Mouse (Mus musculus): ENCODE measurements at regions not wholly inside any gene's neighbourhood (a gene's known extent, or its start where the extent isn't known, plus 50 kb on each side); places are given as distances from the start of the nearest gene placed in this dataset.

- no peaks in the 10 kb centered on the region for H3K9me3 ChIP-seq
- H3K9ac ChIP-seq, result no peak overlapping the region
- H3K27ac ChIP-seq, result no peak overlapping the region
- peak; percentile 82 for ATAC-seq (replicated peaks)
- H3K27me3 ChIP-seq (replicated peaks), result no peaks in the 10 kb centered on the region
- no peak overlapping the region for H3K4me2 ChIP-seq
- H3K4me3 ChIP-seq, result no peak overlapping the region
- H3K4me1 ChIP-seq, result no peaks in the 10 kb centered on the region
- H3K36me3 ChIP-seq (replicated peaks), result no peaks in the 10 kb centered on the region
- 31% methylated on average over 3 of the region's 3 CpGs for WGBS
Observed at GRCm38 (mm10) chr5:12868355-12869217, 256.6 kb upstream of the Sema3a start.

DNA sequence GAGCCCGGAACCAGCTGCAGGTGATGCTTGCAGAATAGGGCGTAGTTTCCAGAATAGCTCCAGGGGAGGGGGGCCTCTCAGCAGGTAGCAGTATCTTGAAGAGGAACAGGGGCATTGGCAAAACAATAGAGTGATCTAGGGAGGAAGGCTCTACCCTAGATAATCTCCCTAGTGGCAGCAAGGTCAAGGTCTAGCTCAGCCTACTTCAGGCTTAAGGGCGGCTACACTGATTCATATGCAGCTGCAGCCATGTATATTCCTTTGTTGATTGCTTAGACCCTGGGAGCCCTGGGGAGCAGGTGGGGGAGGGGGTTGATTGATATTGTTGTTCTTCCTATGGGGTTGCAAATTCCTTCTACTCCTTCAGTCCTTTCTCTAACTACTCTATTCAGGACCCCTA, 252.3 kb upstream of the Sema3a start:
- no peak for ATAC-seq (replicated peaks)
- H3K9me3 ChIP-seq, result no peaks in the 10 kb centered on the region
- no peaks in the 10 kb centered on the region for H3K4me1 ChIP-seq
- H3K36me3 ChIP-seq (replicated peaks), result no peaks in the 10 kb centered on the region
- H3K4me2 ChIP-seq, result no peak overlapping the region
- no peaks in the 10 kb centered on the region for H3K27me3 ChIP-seq (replicated peaks)
- no peak overlapping the region for H3K4me3 ChIP-seq
- WGBS, result 86% methylated on average over 3 of the region's 3 CpGs
- no peak overlapping the region for H3K9ac ChIP-seq
- no peak overlapping the region for H3K27ac ChIP-seq

GRCm38 (mm10) chr5:12877595-12878296, 247.5 kb upstream of the Sema3a start:
- ATAC-seq (replicated peaks), result no peak
- Histone ChIP-seq H3K4me2 (no peak overlapping the region), H3K9me3 (no peaks in the 10 kb centered on the region), H3K27me3 (replicated peaks) (no peaks in the 10 kb centered on the region), H3K4me3 (no peak overlapping the region), H3K27ac (no peak overlapping the region), H3K9ac (no peak overlapping the region), H3K36me3 (replicated peaks) (no peaks in the 10 kb centered on the region), H3K4me1 (no peaks in the 10 kb centered on the region)
- 95% methylated on average over 6 of the region's 6 CpGs for WGBS

DNA sequence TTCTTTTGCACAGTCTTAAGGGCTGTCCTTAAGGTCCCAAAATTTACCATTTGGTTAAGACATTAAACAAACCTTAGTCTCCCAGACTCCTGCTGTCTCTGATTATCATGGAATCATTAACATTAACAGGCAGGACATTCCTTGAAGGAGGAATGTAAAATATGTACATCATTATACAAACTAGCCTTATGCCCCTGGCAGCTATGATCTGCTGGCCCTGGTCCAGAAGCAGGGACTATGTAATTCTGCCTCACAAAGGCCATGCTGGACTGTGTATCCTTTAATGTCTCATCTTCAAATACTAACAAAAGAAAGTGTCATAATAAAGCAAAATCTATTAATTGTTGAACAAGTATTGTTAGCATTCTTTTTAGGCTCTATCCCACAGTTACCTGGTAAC, 232.9 kb upstream of the Sema3a start:
- H3K27me3 ChIP-seq (replicated peaks), result no peaks in the 10 kb centered on the region
- no peak overlapping the region for H3K27ac ChIP-seq
- H3K9me3 ChIP-seq, result no peaks in the 10 kb centered on the region
- H3K36me3 ChIP-seq (replicated peaks), result no peaks in the 10 kb centered on the region
- ATAC-seq (replicated peaks), result no peak
- no peaks in the 10 kb centered on the region for H3K4me1 ChIP-seq
- no peak overlapping the region for H3K4me3 ChIP-seq
- no peak overlapping the region for H3K9ac ChIP-seq
- H3K4me2 ChIP-seq, result no peak overlapping the region

GRCm38 (mm10) chr5:12894638-12895037, 230.6 kb upstream of the Sema3a start:
- Histone ChIP-seq H3K4me1 (no peaks in the 10 kb centered on the region), H3K4me2 (no peak overlapping the region), H3K27me3 (replicated peaks) (no peaks in the 10 kb centered on the region), H3K27ac (no peak overlapping the region), H3K9me3 (no peaks in the 10 kb centered on the region), H3K9ac (no peak overlapping the region), H3K4me3 (no peak overlapping the region), H3K36me3 (replicated peaks) (no peaks in the 10 kb centered on the region)
- ATAC-seq (replicated peaks), result no peak
- 69% methylated on average over 2 of the region's 2 CpGs for WGBS

DNA sequence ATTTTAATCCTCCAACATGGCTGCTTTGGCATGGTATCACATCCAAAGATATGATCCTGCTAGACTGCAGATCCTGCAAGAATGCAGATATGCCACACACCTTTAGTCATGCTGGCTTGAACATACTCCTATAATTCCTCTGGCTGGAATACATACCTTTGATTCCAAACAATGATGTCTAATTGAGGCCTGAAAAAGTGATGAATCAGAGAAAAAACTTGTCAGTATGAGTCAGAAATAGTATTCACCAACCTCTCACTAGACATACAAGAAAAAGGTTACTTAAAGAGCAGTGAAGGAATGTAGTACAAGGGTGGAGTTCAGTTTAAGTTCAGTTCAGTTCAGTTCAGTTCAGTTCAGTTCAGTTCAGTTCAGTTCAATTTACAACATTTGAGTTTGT, 214.5 kb upstream of the Sema3a start:
- no peak for ATAC-seq (replicated peaks)
- Histone ChIP-seq H3K27ac (no peak overlapping the region), H3K9ac (no peak overlapping the region)

DNA sequence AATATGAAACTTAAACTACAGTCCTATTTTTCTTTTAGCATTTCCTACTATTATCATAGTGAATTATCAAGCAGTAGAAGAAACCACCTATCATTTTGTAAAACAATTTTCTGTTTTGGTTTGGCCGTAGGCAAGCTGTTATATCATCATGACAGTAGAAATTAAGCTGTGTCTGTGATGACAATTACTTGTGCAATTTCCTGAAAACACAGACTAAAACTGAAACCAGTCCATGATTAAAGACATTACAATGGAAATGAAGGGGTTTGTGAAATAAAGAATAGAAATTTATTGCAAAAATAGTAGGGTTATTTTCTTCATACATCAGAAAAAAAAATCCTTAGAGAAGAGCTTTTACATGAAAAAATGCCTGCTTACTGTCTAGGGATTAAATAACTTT, 210.8 kb upstream of the Sema3a start:
- no peak overlapping the region for H3K4me3 ChIP-seq
- no peaks in the 10 kb centered on the region for H3K36me3 ChIP-seq (replicated peaks)
- ATAC-seq (replicated peaks), result no peak
- H3K4me1 ChIP-seq, result no peaks in the 10 kb centered on the region
- 78% methylated on average over 1 of the region's 1 CpGs for WGBS
- no peaks in the 10 kb centered on the region for H3K27me3 ChIP-seq (replicated peaks)
- no peak overlapping the region for H3K9ac ChIP-seq
- no peak overlapping the region for H3K4me2 ChIP-seq
- no peak overlapping the region for H3K27ac ChIP-seq
- no peaks in the 10 kb centered on the region for H3K9me3 ChIP-seq

More for the DNA sequence above, 214.5 kb upstream of the Sema3a start:
- no peaks in the 10 kb centered on the region for H3K36me3 ChIP-seq (replicated peaks)
- no peak overlapping the region for H3K4me3 ChIP-seq
- no peak overlapping the region for H3K4me2 ChIP-seq
- H3K4me1 ChIP-seq, result no peaks in the 10 kb centered on the region
- no peaks in the 10 kb centered on the region for H3K9me3 ChIP-seq
- no peaks in the 10 kb centered on the region for H3K27me3 ChIP-seq (replicated peaks)

- no peak for ATAC-seq (replicated peaks)
- H3K27me3 ChIP-seq (replicated peaks), result no peaks in the 10 kb centered on the region
- no peaks in the 10 kb centered on the region for H3K36me3 ChIP-seq (replicated peaks)
- no peaks in the 10 kb centered on the region for H3K9me3 ChIP-seq
- H3K4me1 ChIP-seq, result no peaks in the 10 kb centered on the region
- H3K4me3 ChIP-seq, result no peak overlapping the region
- no peak overlapping the region for H3K4me2 ChIP-seq
- H3K9ac ChIP-seq, result no peak overlapping the region
- 88% methylated on average over 2 of the region's 2 CpGs for WGBS
- no peak overlapping the region for H3K27ac ChIP-seq
Observed at GRCm38 (mm10) chr5:12919335-12919734, 205.9 kb upstream of the Sema3a start.

DNA sequence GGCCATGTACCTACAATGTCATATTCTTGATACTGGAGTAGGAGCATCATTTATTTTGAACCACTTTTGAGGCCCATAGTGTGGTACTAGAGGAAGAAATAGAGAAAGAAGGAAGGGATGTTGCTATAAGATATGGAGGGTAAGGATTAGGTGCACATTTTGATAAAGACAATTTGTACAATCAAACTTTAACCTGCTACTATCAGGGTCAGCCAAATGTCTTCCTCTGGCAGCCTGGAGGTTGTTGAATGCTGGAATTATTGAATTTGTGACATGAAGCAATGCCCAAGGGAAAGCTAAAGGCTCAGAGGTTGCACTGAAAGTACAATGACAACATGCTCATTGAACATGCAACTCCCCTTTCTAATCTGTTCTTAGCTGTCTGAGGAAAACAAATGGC, 202.3 kb upstream of the Sema3a start:
- Histone ChIP-seq H3K4me1 (no peaks in the 10 kb centered on the region), H3K4me3 (no peak overlapping the region), H3K27ac (no peak overlapping the region), H3K27me3 (replicated peaks) (no peaks in the 10 kb centered on the region), H3K4me2 (no peak overlapping the region), H3K9me3 (no peaks in the 10 kb centered on the region), H3K9ac (no peak overlapping the region), H3K36me3 (replicated peaks) (no peaks in the 10 kb centered on the region)
- no peak for ATAC-seq (replicated peaks)

- Histone ChIP-seq H3K4me3 (no peak overlapping the region), H3K4me1 (no peaks in the 10 kb centered on the region), H3K27ac (no peak overlapping the region), H3K27me3 (replicated peaks) (no peaks in the 10 kb centered on the region), H3K9ac (no peak overlapping the region), H3K9me3 (no peaks in the 10 kb centered on the region), H3K4me2 (no peak overlapping the region), H3K36me3 (replicated peaks) (no peaks in the 10 kb centered on the region)
- no peak for ATAC-seq (replicated peaks)
Observed at GRCm38 (mm10) chr5:12925466-12925865, 199.7 kb upstream of the Sema3a start.

DNA sequence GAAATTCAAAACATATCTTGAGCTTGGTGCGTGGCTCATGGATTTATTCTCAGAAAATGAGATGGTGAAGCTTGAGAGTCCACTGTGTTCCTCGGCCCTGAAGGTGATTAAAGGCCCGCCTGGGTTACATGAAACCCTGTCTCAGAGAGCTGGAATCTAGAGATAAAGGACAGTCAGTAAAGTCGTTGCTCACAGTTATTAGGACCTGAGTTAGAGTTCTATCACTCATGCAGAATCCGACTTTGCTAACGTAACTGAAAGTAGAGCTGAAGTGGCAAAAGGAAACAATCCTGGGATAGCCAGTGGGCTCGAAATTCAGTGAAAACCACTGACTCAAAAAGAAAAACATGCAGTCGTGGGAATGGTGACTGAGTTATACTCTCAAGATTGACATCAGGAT, 198.9 kb upstream of the Sema3a start:
- H3K9ac ChIP-seq, result no peak overlapping the region
- H3K9me3 ChIP-seq, result no peaks in the 10 kb centered on the region
- H3K36me3 ChIP-seq (replicated peaks), result no peaks in the 10 kb centered on the region
- no peaks in the 10 kb centered on the region for H3K4me1 ChIP-seq
- no peak overlapping the region for H3K4me3 ChIP-seq
- ATAC-seq (replicated peaks), result no peak
- no peaks in the 10 kb centered on the region for H3K27me3 ChIP-seq (replicated peaks)
- no peak overlapping the region for H3K27ac ChIP-seq
- no peak overlapping the region for H3K4me2 ChIP-seq
- 79% methylated on average over 8 of the region's 8 CpGs for WGBS

GRCm38 (mm10) chr5:12927247-12927646, 198.0 kb upstream of the Sema3a start:
- no peaks in the 10 kb centered on the region for H3K27me3 ChIP-seq (replicated peaks)
- no peak for ATAC-seq (replicated peaks)
- WGBS, result 87% methylated on average over 3 of the region's 3 CpGs
- no peaks in the 10 kb centered on the region for H3K36me3 ChIP-seq (replicated peaks)
- no peaks in the 10 kb centered on the region for H3K9me3 ChIP-seq
- H3K4me1 ChIP-seq, result no peaks in the 10 kb centered on the region
- no peak overlapping the region for H3K27ac ChIP-seq
- H3K4me2 ChIP-seq, result no peak overlapping the region
- H3K4me3 ChIP-seq, result no peak overlapping the region
- no peak overlapping the region for H3K9ac ChIP-seq

DNA sequence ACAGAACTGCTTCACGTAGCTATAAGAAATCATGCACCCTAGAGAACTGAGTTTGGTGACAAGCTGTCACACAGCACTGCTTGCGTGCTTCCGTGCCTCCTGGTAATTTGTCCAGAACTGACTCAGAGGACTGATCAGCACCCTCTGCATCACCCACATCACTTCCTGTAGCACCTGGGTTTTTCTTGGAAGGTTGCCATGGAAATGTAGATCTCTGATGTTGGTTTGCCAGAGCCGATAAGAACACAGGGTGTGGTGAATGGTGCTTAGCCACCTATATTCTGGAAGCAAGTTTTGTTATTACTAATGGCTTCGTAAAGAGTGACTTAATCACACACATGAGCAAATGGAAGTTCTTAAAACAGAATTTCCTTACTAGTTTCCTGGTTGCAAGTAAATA, 188.2 kb upstream of the Sema3a start:
- 72% methylated on average over 5 of the region's 5 CpGs for WGBS
- H3K9ac ChIP-seq, result no peak overlapping the region
- no peak overlapping the region for H3K4me3 ChIP-seq
- H3K9me3 ChIP-seq, result no peaks in the 10 kb centered on the region
- H3K27me3 ChIP-seq (replicated peaks), result no peaks in the 10 kb centered on the region
- no peak overlapping the region for H3K4me2 ChIP-seq
- H3K27ac ChIP-seq, result no peak overlapping the region
- ATAC-seq (replicated peaks), result no peak
- no peaks in the 10 kb centered on the region for H3K4me1 ChIP-seq
- no peaks in the 10 kb centered on the region for H3K36me3 ChIP-seq (replicated peaks)
